In the genomic region with DNA sequence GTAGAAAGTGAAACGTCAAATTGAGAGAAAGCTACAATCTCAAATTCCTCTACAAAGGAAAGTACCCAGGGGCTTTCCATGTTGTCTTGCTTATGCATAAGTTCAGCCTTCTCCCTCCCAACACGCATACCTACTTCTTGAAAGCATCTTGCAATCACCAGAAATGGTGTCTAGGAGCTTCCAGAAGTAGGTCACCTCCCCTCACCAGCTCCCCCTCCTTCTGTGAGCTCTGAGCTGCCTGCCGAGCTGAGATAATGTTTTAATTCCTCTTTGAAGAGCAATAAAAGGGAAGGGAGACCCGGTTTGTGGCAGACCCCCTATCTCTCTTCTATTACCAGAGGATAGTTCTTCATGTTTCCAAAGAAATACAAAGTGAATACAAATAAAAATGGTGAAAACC, we compare ENCODE assay signal across 23 mouse cellular contexts.
DNase-seq lines count a peak whose midpoint lies in the region; ATAC-seq and TF ChIP-seq lines count a peak whose summit lies in the region.
"Had no signal": no experiment of that assay in that cellular context is flagged by ENCODE, and none has a peak within 500 bp of the region (broad histone marks: within the 10 kb centered on the region; RNA-seq: fewer than 3 reads in every experiment).

No protein-coding gene starts in this region.

- no peak for TF ChIP-seq CTCF in brain, embryonic 14.5 days (IDR thresholded peaks at IDR 0.05; ENCODE audit: borderline replicate concordance, extremely low read depth, insufficient read depth, insufficient read length)

- WGBS in midbrain, embryonic 15.5 days: 27% methylated on average over 4 of the region's 4 CpGs
- 29% methylated on average over 4 of the region's 4 CpGs for WGBS in midbrain, embryonic 11.5 days

- no peak for TF ChIP-seq POLR2A in brain, embryonic 14.5 days (IDR thresholded peaks at IDR 0.05; ENCODE audit: borderline replicate concordance, extremely low read depth, insufficient read depth, insufficient read length, poor library complexity, severe bottlenecking)

- ATAC-seq in midbrain, embryonic 15.5 days (replicated peaks): peak; percentile 73
- no peak for ATAC-seq in midbrain, embryonic 11.5 days (ENCODE audit: low FRiP score)
- ATAC-seq: CD4-positive, CD25-positive, alpha-beta regulatory T cell, adult 4 months; Patski had no signal

- no peak overlapping the region for H3K4me3 ChIP-seq in midbrain, embryonic 15.5 days
- no peak overlapping the region for H3K4me3 ChIP-seq in midbrain, embryonic 11.5 days (ENCODE audit: low read depth, low read length)
- H3K4me3 ChIP-seq: forebrain, embryonic 12.5 days; gastrocnemius, adult 2 months; heart, embryonic 15.5 days; limb, embryonic 13.5 days; liver, embryonic 15.5 days; midbrain, embryonic 12.5 days; neural tube, embryonic 12.5 days had no signal

- no peaks in the 10 kb centered on the region for H3K9me3 ChIP-seq in midbrain, embryonic 15.5 days
- no peaks in the 10 kb centered on the region for H3K9me3 ChIP-seq in midbrain, embryonic 11.5 days (ENCODE audit: control insufficient read depth, low read length)
- H3K9me3 ChIP-seq: forebrain, embryonic 12.5 days; heart, embryonic 15.5 days; limb, embryonic 13.5 days; liver, embryonic 15.5 days; midbrain, embryonic 12.5 days; neural tube, embryonic 12.5 days had no signal

- no peak for DNase-seq in midbrain, embryonic 11.5 days (ENCODE audit: low spot score, missing footprints)
- peak; percentile 51 for DNase-seq in brain, embryonic 14.5 days (ENCODE audit: low read depth)
- peak; percentile 67 for DNase-seq in cerebellum, adult 9-10 months
- DNase-seq in retina, embryonic 14.5 days (ENCODE audit: low spot score): peak; percentile 64
- no peak for DNase-seq in adrenal gland, postnatal 4 days (ENCODE audit: low spot score in 2 of 2)
- no peak for DNase-seq in lung, postnatal 25 days (ENCODE audit: low spot score)
- DNase-seq: embryo, embryonic 11 days; gastrocnemius, adult 2 months; heart, adult 18-20 months; kidney, adult 18-20 months; kidney, postnatal 4 days; lung, postnatal 10 days; thymus, postnatal 14 days had no signal

- no peaks in the 10 kb centered on the region for H3K36me3 ChIP-seq in midbrain, embryonic 15.5 days (replicated peaks)
- no peaks in the 10 kb centered on the region for H3K36me3 ChIP-seq in midbrain, embryonic 11.5 days (ENCODE audit: control insufficient read depth, insufficient read depth, low read length)
- H3K36me3 ChIP-seq: forebrain, embryonic 12.5 days; heart, embryonic 15.5 days; limb, embryonic 13.5 days; liver, embryonic 15.5 days; midbrain, embryonic 12.5 days; neural tube, embryonic 12.5 days had no signal

- no peak overlapping the region for H3K4me2 ChIP-seq in midbrain, embryonic 15.5 days
- no peak overlapping the region for H3K4me2 ChIP-seq in midbrain, embryonic 11.5 days
- H3K4me2 ChIP-seq: forebrain, embryonic 12.5 days; heart, embryonic 15.5 days; hindbrain, embryonic 14.5 days; limb, embryonic 13.5 days; liver, embryonic 15.5 days; midbrain, embryonic 12.5 days; neural tube, embryonic 12.5 days had no signal

- H3K27me3 ChIP-seq in midbrain, embryonic 15.5 days (replicated peaks): no peaks in the 10 kb centered on the region
- no peaks in the 10 kb centered on the region for H3K27me3 ChIP-seq in midbrain, embryonic 11.5 days (ENCODE audit: control insufficient read depth, insufficient read depth, low read length)
- H3K27me3 ChIP-seq: heart, embryonic 15.5 days; limb, embryonic 13.5 days; liver, embryonic 15.5 days; midbrain, embryonic 12.5 days; neural tube, embryonic 12.5 days had no signal

- H3K9ac ChIP-seq in midbrain, embryonic 15.5 days: no peak overlapping the region
- no peak overlapping the region for H3K9ac ChIP-seq in midbrain, embryonic 11.5 days (ENCODE audit: low read length)
- H3K9ac ChIP-seq: forebrain, embryonic 12.5 days; heart, embryonic 15.5 days; hindbrain, embryonic 14.5 days; limb, embryonic 13.5 days; liver, embryonic 15.5 days; midbrain, embryonic 12.5 days; neural tube, embryonic 12.5 days had no signal

- 0 out of 2 replicates have a peak overlapping the region, but pooled peaks have one; percentile 22 for H3K27ac ChIP-seq in midbrain, embryonic 15.5 days
- no peak overlapping the region for H3K27ac ChIP-seq in midbrain, embryonic 11.5 days (ENCODE audit: low read depth, low read length)
- H3K27ac ChIP-seq: forebrain, embryonic 12.5 days; gastrocnemius, adult 2 months; heart, embryonic 15.5 days; hindbrain, embryonic 14.5 days; limb, embryonic 13.5 days; liver, embryonic 15.5 days; midbrain, embryonic 12.5 days; neural tube, embryonic 12.5 days had no signal

- H3K4me1 ChIP-seq in midbrain, embryonic 15.5 days: peaks cover 4% of the 10 kb centered on the region; the same call in 1 of the 2 replicates
- H3K4me1 ChIP-seq in midbrain, embryonic 11.5 days (ENCODE audit: control insufficient read depth, insufficient read depth, low read length): no peaks in the 10 kb centered on the region
- H3K4me1 ChIP-seq: forebrain, embryonic 12.5 days; heart, embryonic 15.5 days; liver, embryonic 15.5 days; neural tube, embryonic 12.5 days had no signal

Comparison
In these comparisons a context has a peak if more than half of its experiments do, and no peak if none do; other contexts are left out.
1. DNase-seq: peak in brain, embryonic 14.5 days (single experiment), cerebellum, adult 9-10 months (single experiment) and retina, embryonic 14.5 days (single experiment); none in midbrain, embryonic 11.5 days (single experiment), adrenal gland, postnatal 4 days (0 of 2) and lung, postnatal 25 days (single experiment).